Mouse (Mus musculus): ENCODE results near the gene Gm7029.

- TF ChIP-seq CTCF (IDR thresholded peaks at IDR 0.05; ENCODE audit: low read depth, low read length) (no peak), GATA1 (IDR thresholded peaks at IDR 0.05; ENCODE audit: borderline replicate concordance, low read length) (no peak)
Measured at GRCm38 (mm10) chr17:33891357-33891756, 17.7 kb downstream of the Gm7029 start.
